Mouse (Mus musculus): ENCODE data around the gene Olfr487.
"Not testable (repeated sequence)": the region's sequence is repeated elsewhere in the genome, so short reads cannot be mapped to it uniquely, and the experiment has no call there.

- not testable (repeated sequence) for TF ChIP-seq EP300 (IDR thresholded peaks at IDR 0.05; ENCODE audit: insufficient read depth, low read depth, low read length); CTCF (IDR thresholded peaks at IDR 0.05); POLR2A (IDR thresholded peaks at IDR 0.05; ENCODE audit: insufficient read depth, low read depth, low read length)
These were observed at the start of gene Olfr487 for GRCm38 (mm10) chr7:108214536-108214935.

Measured in heart, adult 2 months (tissue).